In genomic region chr8:124362589-124362988, GRCm38 (mm10) we compare ENCODE assay signal across 22 mouse cellular contexts.
"Had no signal": no experiment of that assay in that cellular context is flagged by ENCODE, and none has a peak within 500 bp of the region (broad histone marks: within the 10 kb centered on the region; RNA-seq: fewer than 3 reads in every experiment).

No protein-coding gene starts in this region.

- H3K36me3 ChIP-seq: kidney, embryonic 15.5 days; limb, embryonic 10.5 days; limb, embryonic 13.5 days; lung, embryonic 15.5 days; midbrain, embryonic 12.5 days; midbrain, embryonic 15.5 days; neural tube, embryonic 12.5 days had no signal

- H3K9ac ChIP-seq: kidney, embryonic 15.5 days; limb, embryonic 13.5 days; lung, embryonic 15.5 days; midbrain, embryonic 12.5 days; midbrain, embryonic 15.5 days; neural tube, embryonic 12.5 days; neural tube, embryonic 15.5 days had no signal

- DNase-seq: kidney, adult 11 months; kidney, adult 8-10 months; kidney, postnatal 10 days; kidney, postnatal 36 days; layer of hippocampus, adult 9-11 months; lung, adult 18-20 months; lung, postnatal 10 days; lung, postnatal 36 days; right cerebral cortex, adult 18-20 months; right cerebral cortex, postnatal 14 days; right cerebral cortex, postnatal 4 days; thymus, adult 2 months; thymus, postnatal 25 days had no signal

- H3K4me3 ChIP-seq: kidney, embryonic 15.5 days; limb, embryonic 10.5 days; limb, embryonic 13.5 days; lung, embryonic 15.5 days; midbrain, embryonic 12.5 days; midbrain, embryonic 15.5 days; neural tube, embryonic 12.5 days; neural tube, embryonic 15.5 days had no signal

- H3K27me3 ChIP-seq: kidney, embryonic 15.5 days; limb, embryonic 13.5 days; lung, embryonic 15.5 days; midbrain, embryonic 12.5 days; midbrain, embryonic 15.5 days; neural tube, embryonic 12.5 days; neural tube, embryonic 15.5 days had no signal

- H3K4me2 ChIP-seq: kidney, embryonic 15.5 days; limb, embryonic 13.5 days; lung, embryonic 15.5 days; midbrain, embryonic 12.5 days; midbrain, embryonic 15.5 days; neural tube, embryonic 12.5 days; neural tube, embryonic 15.5 days had no signal

- H3K9me3 ChIP-seq: kidney, embryonic 15.5 days; limb, embryonic 10.5 days; limb, embryonic 13.5 days; lung, embryonic 15.5 days; midbrain, embryonic 15.5 days; neural tube, embryonic 15.5 days had no signal

- H3K4me1 ChIP-seq: kidney, embryonic 15.5 days; limb, embryonic 10.5 days; limb, embryonic 13.5 days; lung, embryonic 15.5 days; midbrain, embryonic 12.5 days; midbrain, embryonic 15.5 days; neural tube, embryonic 12.5 days; neural tube, embryonic 15.5 days had no signal

- H3K27ac ChIP-seq: kidney, embryonic 15.5 days; limb, embryonic 10.5 days; limb, embryonic 13.5 days; lung, embryonic 15.5 days; midbrain, embryonic 12.5 days; midbrain, embryonic 15.5 days; neural tube, embryonic 12.5 days; neural tube, embryonic 15.5 days; stomach, postnatal 0 days had no signal

- ATAC-seq: midbrain, embryonic 15.5 days had no signal
